Comparison of ENCODE assay signal across 27 mouse cellular contexts in genomic region chr10:96101035-96101434, GRCm38 (mm10). TPM values are rescaled to one million over a fixed set of nuclear protein-coding genes. Genes with fewer than 3 reads are reported as not detected.
"Had no signal": no experiment of that assay in that cellular context is flagged by ENCODE, and none has a peak within 500 bp of the region (broad histone marks: within the 10 kb centered on the region; RNA-seq: fewer than 3 reads in every experiment).

No protein-coding gene starts in this region.

- H3K27ac ChIP-seq: midbrain, embryonic 10.5 days; midbrain, embryonic 12.5 days; neural tube, embryonic 13.5 days; neural tube, embryonic 15.5 days had no signal

- ATAC-seq: midbrain, embryonic 16.5 days had no signal

- DNase-seq: lung, adult 18-20 months; lung, embryonic 14.5 days; lung, postnatal 10 days; lung, postnatal 4 days; midbrain, embryonic 14.5 days; retina, postnatal 1 day; right cerebral cortex, adult 18-20 months; right cerebral cortex, postnatal 25 days; right cerebral cortex, postnatal 4 days; spleen, adult 18-20 months; thymus, adult 2 months; thymus, postnatal 25 days; thymus, postnatal 4 days had no signal

- H3K4me2 ChIP-seq: lung, embryonic 14.5 days; midbrain, embryonic 12.5 days; neural tube, embryonic 13.5 days; neural tube, embryonic 15.5 days had no signal

- H3K9ac ChIP-seq: lung, embryonic 14.5 days; midbrain, embryonic 12.5 days; neural tube, embryonic 13.5 days; neural tube, embryonic 15.5 days had no signal

- H3K4me3 ChIP-seq: midbrain, embryonic 10.5 days; midbrain, embryonic 12.5 days; neural tube, embryonic 13.5 days; neural tube, embryonic 15.5 days had no signal

- H3K27me3 ChIP-seq: midbrain, embryonic 12.5 days; neural tube, embryonic 13.5 days; neural tube, embryonic 15.5 days had no signal

- H3K36me3 ChIP-seq: midbrain, embryonic 10.5 days; midbrain, embryonic 12.5 days; neural tube, embryonic 13.5 days; neural tube, embryonic 15.5 days had no signal

- H3K4me1 ChIP-seq: midbrain, embryonic 10.5 days; midbrain, embryonic 12.5 days; neural tube, embryonic 15.5 days had no signal

- H3K9me3 ChIP-seq: midbrain, embryonic 10.5 days; midbrain, embryonic 12.5 days; neural tube, embryonic 13.5 days; neural tube, embryonic 15.5 days had no signal

RNA-seq across cellular contexts. Expression of gene Gm5426, which starts 35.4 kb away (rescaled TPM):
- total RNA-seq: megakaryocyte, adult 5-6 weeks; megakaryocyte-erythroid progenitor cell, adult 5-6 weeks had no signal
- polyA plus RNA-seq: liver, embryonic 16.5 days; lung, embryonic 14.5 days; lung, embryonic 16.5 days; midbrain, embryonic 10.5 days; midbrain, embryonic 12.5 days; midbrain, embryonic 14.5 days; midbrain, embryonic 16.5 days; neural tube, embryonic 11.5 days; neural tube, embryonic 13.5 days; neural tube, embryonic 15.5 days; small intestine, adult 2 months; stomach, embryonic 14.5 days; stomach, embryonic 16.5 days; thymus, adult 2 months; urinary bladder, adult 2 months had no signal
